Mouse (Mus musculus) kidney, postnatal 14 days (tissue): ENCODE results near the gene Enoph1.
A peak's percentile ranks its signal among the peaks of the same experiment; 100 is the strongest.

Experiments used
- DNase-seq: peaks from one replicate; pipeline ENCODE4 v3.0.0; 2022; ENCODE audit warnings: mixed read lengths

The Enoph1 gene

GRCm38 (mm10) chr5:100041272-100041671, 1.5 kb downstream of the Enoph1 start:
- no peak for DNase-seq

GRCm38 (mm10) chr5:100042467-100042866, 2.7 kb downstream of the Enoph1 start:
- no peak for DNase-seq

- DNase-seq: peak; percentile 78
Measured at GRCm38 (mm10) chr5:100043361-100043760, 3.6 kb downstream of the Enoph1 start.

GRCm38 (mm10) chr5:100044030-100044429, 4.2 kb downstream of the Enoph1 start:
- DNase-seq: no peak

GRCm38 (mm10) chr5:100044621-100045020, 4.8 kb downstream of the Enoph1 start:
- no peak for DNase-seq

GRCm38 (mm10) chr5:100046096-100046495, 6.3 kb downstream of the Enoph1 start:
- no peak for DNase-seq

- no peak for DNase-seq
Measured at GRCm38 (mm10) chr5:100047143-100047640, 7.4 kb downstream of the Enoph1 start.

GRCm38 (mm10) chr5:100047871-100048270, 8.1 kb downstream of the Enoph1 start:
- peak; percentile 29 for DNase-seq

- no peak for DNase-seq
Measured at GRCm38 (mm10) chr5:100049904-100050303, 10.1 kb downstream of the Enoph1 start.

- DNase-seq: no peak
Measured at GRCm38 (mm10) chr5:100052728-100053127, 12.9 kb downstream of the Enoph1 start.

- DNase-seq: no peak
Measured at GRCm38 (mm10) chr5:100054807-100055547, 15.2 kb downstream of the Enoph1 start.

- no peak for DNase-seq
Measured at GRCm38 (mm10) chr5:100055866-100056369, 16.1 kb downstream of the Enoph1 start.

GRCm38 (mm10) chr5:100057461-100058209, 17.9 kb downstream of the Enoph1 start:
- no peak for DNase-seq

GRCm38 (mm10) chr5:100058729-100059128, 18.9 kb downstream of the Enoph1 start:
- DNase-seq: no peak

- DNase-seq: no peak
Measured at GRCm38 (mm10) chr5:100059326-100059725, 19.5 kb downstream of the Enoph1 start.

GRCm38 (mm10) chr5:100060876-100061275, 21.1 kb downstream of the Enoph1 start:
- no peak for DNase-seq

GRCm38 (mm10) chr5:100067579-100067978, 27.8 kb downstream of the Enoph1 start:
- no peak for DNase-seq

GRCm38 (mm10) chr5:100069526-100069925, 29.7 kb downstream of the Enoph1 start:
- DNase-seq: no peak

GRCm38 (mm10) chr5:100070255-100070654, 30.5 kb downstream of the Enoph1 start:
- peak; percentile 84 for DNase-seq

- DNase-seq: no peak
Measured at GRCm38 (mm10) chr5:100071541-100071940, 31.8 kb downstream of the Enoph1 start.

GRCm38 (mm10) chr5:100072557-100072956, 32.8 kb downstream of the Enoph1 start:
- no peak for DNase-seq

GRCm38 (mm10) chr5:100074571-100074970, 34.8 kb downstream of the Enoph1 start:
- DNase-seq: no peak

- DNase-seq: peak; percentile 14
Measured at GRCm38 (mm10) chr5:100079040-100079930, 39.5 kb downstream of the Enoph1 start.
